Mouse (Mus musculus): ENCODE measurements around the gene Hba-a1. TPM values are rescaled to one million over a fixed set of nuclear protein-coding genes. Genes with fewer than 3 reads are reported as not detected.
A peak's percentile ranks its signal among the peaks of the same experiment; 100 is the strongest.

Gene Hba-a1
- polyA plus RNA-seq, 1 experiment from 2014 or later = 15,213 TPM

DNA sequence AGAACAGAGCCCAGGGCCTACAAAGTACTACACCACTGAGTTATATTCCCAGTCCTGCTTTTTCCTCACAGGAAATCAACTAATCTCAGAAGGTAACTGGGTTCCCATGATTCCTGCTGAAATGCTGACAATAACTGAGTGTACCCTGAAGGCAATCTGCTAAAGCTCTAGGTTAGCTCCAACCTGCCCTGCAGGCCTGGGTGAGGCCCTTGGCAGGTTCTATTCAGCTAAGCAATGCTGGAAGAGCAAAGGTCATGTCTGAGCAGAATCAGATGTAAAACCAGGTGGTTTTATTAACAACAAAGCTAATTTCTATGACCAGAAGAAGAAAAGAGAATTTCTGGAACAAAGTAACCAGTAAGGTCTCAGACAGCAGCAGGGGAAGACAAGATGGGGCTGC is 41.9 kb upstream of the Hba-a1 start:
- H3K4me3 ChIP-seq (ENCODE audit: low read length) = no peak overlapping the region
- no peaks in the 10 kb centered on the region for H3K27me3 ChIP-seq (ENCODE audit: control insufficient read depth, insufficient read depth, low read length)
- no peak overlapping the region for H3K4me2 ChIP-seq (ENCODE audit: low read depth, low read length)
- 0 out of 2 replicates have a peak, but pooled peaks cover 5% of the 10 kb centered on the region for H3K36me3 ChIP-seq (ENCODE audit: control insufficient read depth, insufficient read depth)
- no peaks in the 10 kb centered on the region for H3K9me3 ChIP-seq (replicated peaks; ENCODE audit: control insufficient read depth, low read length)
- H3K27ac ChIP-seq (ENCODE audit: low read length) = no peak overlapping the region
- H3K4me1 ChIP-seq (ENCODE audit: control insufficient read depth, insufficient read depth, low read length) = peaks cover 10% of the 10 kb centered on the region; the same call in 1 of the 2 replicates
- H3K9ac ChIP-seq (ENCODE audit: low read length) = no peak overlapping the region
- no peak for ATAC-seq (replicated peaks; ENCODE audit: extremely low read depth, insufficient read depth, low FRiP score)

DNA sequence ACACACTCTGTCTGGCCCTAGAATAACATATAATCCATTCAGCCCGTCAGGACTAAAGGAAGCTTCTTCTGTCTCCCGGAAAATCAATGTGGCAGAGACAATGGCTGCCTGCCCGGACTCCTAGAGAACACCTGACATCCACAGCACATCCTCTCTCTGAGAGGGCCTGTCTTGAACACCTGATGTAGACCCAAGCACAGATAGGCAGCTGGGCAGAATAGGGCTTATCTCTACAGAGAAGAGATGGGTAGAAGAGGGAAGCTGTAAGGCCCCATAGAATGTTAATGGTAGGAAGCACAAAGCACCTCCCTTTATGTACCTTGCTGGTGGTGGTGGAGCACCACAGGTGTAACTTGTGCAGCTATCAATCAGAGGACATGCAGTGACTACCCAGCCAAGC is 41.1 kb upstream of the Hba-a1 start:
- H3K4me1 ChIP-seq (ENCODE audit: control insufficient read depth, insufficient read depth, low read length) = peaks cover 8% of the 10 kb centered on the region; the same call in 1 of the 2 replicates
- no peak overlapping the region for H3K27ac ChIP-seq (ENCODE audit: low read length)
- H3K27me3 ChIP-seq (ENCODE audit: control insufficient read depth, insufficient read depth, low read length) = no peaks in the 10 kb centered on the region
- no peak overlapping the region for H3K4me2 ChIP-seq (ENCODE audit: low read depth, low read length)
- 81% methylated on average over 3 of the region's 3 CpGs for WGBS
- no peaks in the 10 kb centered on the region for H3K9me3 ChIP-seq (replicated peaks; ENCODE audit: control insufficient read depth, low read length)
- ATAC-seq (replicated peaks; ENCODE audit: extremely low read depth, insufficient read depth, low FRiP score) = no peak
- H3K36me3 ChIP-seq (ENCODE audit: control insufficient read depth, insufficient read depth) = 0 out of 2 replicates have a peak, but pooled peaks cover 5% of the 10 kb centered on the region
- no peak overlapping the region for H3K9ac ChIP-seq (ENCODE audit: low read length)
- H3K4me3 ChIP-seq (ENCODE audit: low read length) = no peak overlapping the region

DNA sequence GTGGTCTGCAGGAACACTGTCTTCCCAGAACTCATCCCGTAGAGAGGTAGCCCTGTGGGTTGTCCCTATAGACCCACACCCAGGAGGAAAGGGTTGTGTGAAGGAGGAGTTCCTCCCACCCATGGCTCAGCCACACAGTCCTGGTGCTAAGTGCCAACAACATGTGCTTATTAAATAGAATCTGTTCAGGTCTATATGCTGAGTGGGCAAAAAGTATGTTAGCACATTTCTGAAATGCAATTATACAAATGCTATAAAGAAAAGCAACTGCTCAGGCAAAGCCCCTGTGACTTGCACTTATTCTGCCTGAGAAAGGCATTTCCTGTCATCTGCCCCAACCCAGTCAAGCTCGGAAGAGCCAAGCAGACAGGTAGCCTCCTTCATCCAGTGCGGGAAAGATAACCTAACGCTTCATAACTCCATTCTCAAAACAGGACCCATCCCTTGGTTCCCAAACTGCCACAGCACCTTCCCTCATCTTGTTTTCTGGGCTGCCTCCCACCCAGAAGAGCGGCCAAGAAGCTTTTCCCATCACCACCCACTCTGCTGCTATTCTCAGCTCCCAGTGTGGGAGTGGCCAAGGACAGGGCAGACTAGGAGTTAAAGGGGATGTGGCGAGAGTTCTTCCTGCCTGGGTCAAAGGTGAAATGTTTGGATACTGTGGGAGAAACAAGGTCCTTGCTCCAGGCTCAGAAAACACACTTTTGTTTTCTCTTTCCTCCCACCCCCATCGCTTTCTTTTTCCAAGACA is 39.9 kb upstream of the Hba-a1 start:
- H3K4me3 ChIP-seq (ENCODE audit: low read length) = no peak overlapping the region
- no peak; the same call in 1 of the 2 replicates for ATAC-seq (replicated peaks; ENCODE audit: extremely low read depth, insufficient read depth, low FRiP score)
- peaks cover 8% of the 10 kb centered on the region; the same call in 1 of the 2 replicates for H3K4me1 ChIP-seq (ENCODE audit: control insufficient read depth, insufficient read depth, low read length)
- H3K9me3 ChIP-seq (replicated peaks; ENCODE audit: control insufficient read depth, low read length) = no peaks in the 10 kb centered on the region
- no peak overlapping the region for H3K9ac ChIP-seq (ENCODE audit: low read length)
- peaks cover 10% of the 10 kb centered on the region; the same call in 1 of the 2 replicates for H3K36me3 ChIP-seq (ENCODE audit: control insufficient read depth, insufficient read depth)
- no peaks in the 10 kb centered on the region for H3K27me3 ChIP-seq (ENCODE audit: control insufficient read depth, insufficient read depth, low read length)
- no peak overlapping the region for H3K4me2 ChIP-seq (ENCODE audit: low read depth, low read length)
- 49% methylated on average over 7 of the region's 7 CpGs for WGBS
- H3K27ac ChIP-seq (ENCODE audit: low read length) = peak overlapping the region; percentile 15; the same call in 1 of the 2 replicates

DNA sequence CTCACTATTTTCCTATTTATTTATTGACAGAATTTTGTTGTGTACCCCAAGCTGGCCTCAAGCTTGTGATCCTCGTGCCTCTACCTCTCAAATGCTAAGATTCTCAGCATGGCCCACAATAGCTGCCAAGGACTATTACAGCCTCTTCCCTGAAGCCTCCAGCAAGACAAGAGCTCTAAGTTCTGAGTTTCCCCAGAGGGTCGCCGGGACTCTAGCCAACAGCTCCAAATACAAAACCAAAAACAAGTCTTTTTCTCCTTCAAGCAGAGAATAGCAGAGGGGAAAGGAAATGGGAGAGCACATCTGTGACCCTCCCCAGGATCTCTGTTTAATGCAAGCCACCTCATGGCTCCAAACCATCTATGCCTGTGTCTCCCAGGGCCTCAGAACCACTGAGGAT is 39.2 kb upstream of the Hba-a1 start:
- Histone ChIP-seq H3K27me3 (ENCODE audit: control insufficient read depth, insufficient read depth, low read length) (no peaks in the 10 kb centered on the region), H3K27ac (ENCODE audit: low read length) (peak overlapping the region; percentile 15), H3K4me1 (ENCODE audit: control insufficient read depth, insufficient read depth, low read length) (peaks cover 8% of the 10 kb centered on the region; the same call in 1 of the 2 replicates), H3K9ac (ENCODE audit: low read length) (no peak overlapping the region), H3K4me3 (ENCODE audit: low read length) (no peak overlapping the region), H3K36me3 (ENCODE audit: control insufficient read depth, insufficient read depth) (peaks cover 10% of the 10 kb centered on the region; the same call in 1 of the 2 replicates), H3K4me2 (ENCODE audit: low read depth, low read length) (no peak overlapping the region), H3K9me3 (replicated peaks; ENCODE audit: control insufficient read depth, low read length) (no peaks in the 10 kb centered on the region)
- 74% methylated on average over 3 of the region's 3 CpGs for WGBS
- ATAC-seq (replicated peaks; ENCODE audit: extremely low read depth, insufficient read depth, low FRiP score) = no peak

DNA sequence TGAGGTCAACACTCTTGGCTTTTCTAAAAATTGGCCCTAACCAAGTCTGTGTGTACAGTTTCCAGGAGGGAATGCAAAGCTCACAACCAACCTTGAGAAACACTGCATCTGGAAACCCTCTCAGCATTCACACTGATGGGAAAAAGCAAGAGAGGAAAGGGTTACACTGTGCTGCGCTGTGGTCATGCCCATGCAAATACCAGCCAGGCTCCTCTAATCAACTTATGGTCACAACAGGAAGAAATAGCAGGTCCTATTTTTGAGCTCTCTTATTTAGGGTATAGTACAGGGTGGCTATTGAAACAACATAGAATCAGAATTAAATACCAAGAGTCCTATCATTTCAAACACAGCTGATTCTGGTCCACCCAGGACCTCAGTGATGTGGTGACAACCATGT is 38.7 kb upstream of the Hba-a1 start:
- H3K9me3 ChIP-seq (replicated peaks; ENCODE audit: control insufficient read depth, low read length) = no peaks in the 10 kb centered on the region
- H3K27me3 ChIP-seq (ENCODE audit: control insufficient read depth, insufficient read depth, low read length) = no peaks in the 10 kb centered on the region
- WGBS = 83% methylated on average over 1 of the region's 1 CpGs
- no peak overlapping the region for H3K4me3 ChIP-seq (ENCODE audit: low read length)
- no peak for ATAC-seq (replicated peaks; ENCODE audit: extremely low read depth, insufficient read depth, low FRiP score)
- H3K27ac ChIP-seq (ENCODE audit: low read length) = peak overlapping the region; percentile 15; the same call in 1 of the 2 replicates
- peaks cover 8% of the 10 kb centered on the region; the same call in 1 of the 2 replicates for H3K4me1 ChIP-seq (ENCODE audit: control insufficient read depth, insufficient read depth, low read length)
- H3K9ac ChIP-seq (ENCODE audit: low read length) = no peak overlapping the region
- no peak overlapping the region for H3K4me2 ChIP-seq (ENCODE audit: low read depth, low read length)
- peaks cover 15% of the 10 kb centered on the region for H3K36me3 ChIP-seq (ENCODE audit: control insufficient read depth, insufficient read depth)

DNA sequence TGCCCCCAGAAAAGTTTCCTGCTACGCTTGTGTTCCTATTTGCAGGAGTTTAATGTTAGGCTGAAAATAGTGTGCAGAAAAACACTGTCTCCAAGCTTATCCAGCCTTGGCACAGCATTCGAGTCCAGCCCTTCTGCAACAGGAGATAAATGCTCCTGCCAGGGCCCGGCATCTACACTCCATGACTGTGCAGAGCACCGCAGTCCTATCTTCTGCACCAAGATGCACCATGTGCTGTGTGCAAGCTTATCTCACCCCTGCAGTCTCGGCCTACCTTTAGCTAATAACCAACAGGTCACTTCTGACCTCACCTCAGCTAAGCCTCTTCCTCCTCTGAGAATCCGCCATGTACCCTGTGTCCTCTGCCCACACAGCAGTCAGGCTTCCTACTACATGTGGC is 37.7 kb upstream of the Hba-a1 start:
- no peak overlapping the region for H3K27ac ChIP-seq (ENCODE audit: low read length)
- no peak for ATAC-seq (replicated peaks; ENCODE audit: extremely low read depth, insufficient read depth, low FRiP score)
- no peak overlapping the region for H3K9ac ChIP-seq (ENCODE audit: low read length)
- no peak overlapping the region for H3K4me3 ChIP-seq (ENCODE audit: low read length)
- no peaks in the 10 kb centered on the region for H3K27me3 ChIP-seq (ENCODE audit: control insufficient read depth, insufficient read depth, low read length)
- 90% methylated on average over 6 of the region's 6 CpGs for WGBS
- H3K36me3 ChIP-seq (ENCODE audit: control insufficient read depth, insufficient read depth) = peaks cover 18% of the 10 kb centered on the region
- H3K9me3 ChIP-seq (replicated peaks; ENCODE audit: control insufficient read depth, low read length) = no peaks in the 10 kb centered on the region
- peaks cover 8% of the 10 kb centered on the region; the same call in 1 of the 2 replicates for H3K4me1 ChIP-seq (ENCODE audit: control insufficient read depth, insufficient read depth, low read length)
- no peak overlapping the region for H3K4me2 ChIP-seq (ENCODE audit: low read depth, low read length)

DNA sequence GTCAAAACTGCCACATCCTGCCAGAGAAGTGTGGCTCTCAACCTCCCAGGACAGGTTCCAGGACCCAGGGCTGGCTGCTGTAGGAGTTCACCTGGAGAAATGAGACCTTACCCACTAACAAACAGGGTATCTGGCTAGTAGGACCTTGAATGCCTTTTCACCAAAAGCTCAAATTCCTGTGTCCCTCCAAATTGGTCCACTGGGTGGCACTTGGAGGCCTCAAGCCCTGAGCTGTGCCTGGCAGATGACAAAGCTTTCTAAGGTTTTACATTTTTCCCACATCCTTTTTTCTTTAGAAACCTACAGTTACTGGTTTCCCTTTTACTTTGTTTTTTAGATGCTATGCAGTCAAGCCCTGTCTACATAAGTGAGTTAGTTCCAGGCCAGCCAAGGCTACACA is 36.2 kb upstream of the Hba-a1 start:
- Histone ChIP-seq H3K4me3 (ENCODE audit: low read length) (no peak overlapping the region), H3K4me2 (ENCODE audit: low read depth, low read length) (no peak overlapping the region), H3K36me3 (ENCODE audit: control insufficient read depth, insufficient read depth) (peaks cover 18% of the 10 kb centered on the region), H3K9me3 (replicated peaks; ENCODE audit: control insufficient read depth, low read length) (no peaks in the 10 kb centered on the region), H3K27ac (ENCODE audit: low read length) (no peak overlapping the region), H3K9ac (ENCODE audit: low read length) (no peak overlapping the region), H3K27me3 (ENCODE audit: control insufficient read depth, insufficient read depth, low read length) (no peaks in the 10 kb centered on the region), H3K4me1 (ENCODE audit: control insufficient read depth, insufficient read depth, low read length) (peaks cover 8% of the 10 kb centered on the region; the same call in 1 of the 2 replicates)
- no peak for ATAC-seq (replicated peaks; ENCODE audit: extremely low read depth, insufficient read depth, low FRiP score)

DNA sequence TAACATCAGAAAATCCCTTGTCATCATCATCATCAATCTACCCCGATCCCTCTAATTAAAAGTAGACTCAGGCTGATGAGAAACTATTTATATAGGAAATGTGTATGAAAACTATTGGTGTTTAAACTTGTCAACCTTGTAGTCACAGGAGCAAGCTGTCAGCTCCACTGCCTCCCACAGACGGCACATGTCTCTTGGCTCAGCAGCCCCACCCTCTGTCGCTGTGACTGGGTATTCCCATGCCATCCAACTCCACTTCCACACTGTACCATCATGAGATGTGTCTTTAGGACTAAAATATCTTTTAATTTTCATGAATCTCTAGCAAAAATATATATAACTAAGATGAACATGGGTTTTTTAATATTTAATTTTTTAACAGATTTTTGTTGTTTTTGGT is 35.0 kb upstream of the Hba-a1 start:
- 80% methylated on average over 3 of the region's 3 CpGs for WGBS
- no peak for ATAC-seq (replicated peaks; ENCODE audit: extremely low read depth, insufficient read depth, low FRiP score)
- Histone ChIP-seq H3K9ac (ENCODE audit: low read length) (no peak overlapping the region), H3K4me1 (ENCODE audit: control insufficient read depth, insufficient read depth, low read length) (peaks cover 7% of the 10 kb centered on the region; the same call in 1 of the 2 replicates), H3K4me2 (ENCODE audit: low read depth, low read length) (no peak overlapping the region), H3K9me3 (replicated peaks; ENCODE audit: control insufficient read depth, low read length) (no peaks in the 10 kb centered on the region), H3K27me3 (ENCODE audit: control insufficient read depth, insufficient read depth, low read length) (no peaks in the 10 kb centered on the region), H3K27ac (ENCODE audit: low read length) (no peak overlapping the region), H3K4me3 (ENCODE audit: low read length) (no peak overlapping the region), H3K36me3 (ENCODE audit: control insufficient read depth, insufficient read depth) (peaks cover 18% of the 10 kb centered on the region)

DNA sequence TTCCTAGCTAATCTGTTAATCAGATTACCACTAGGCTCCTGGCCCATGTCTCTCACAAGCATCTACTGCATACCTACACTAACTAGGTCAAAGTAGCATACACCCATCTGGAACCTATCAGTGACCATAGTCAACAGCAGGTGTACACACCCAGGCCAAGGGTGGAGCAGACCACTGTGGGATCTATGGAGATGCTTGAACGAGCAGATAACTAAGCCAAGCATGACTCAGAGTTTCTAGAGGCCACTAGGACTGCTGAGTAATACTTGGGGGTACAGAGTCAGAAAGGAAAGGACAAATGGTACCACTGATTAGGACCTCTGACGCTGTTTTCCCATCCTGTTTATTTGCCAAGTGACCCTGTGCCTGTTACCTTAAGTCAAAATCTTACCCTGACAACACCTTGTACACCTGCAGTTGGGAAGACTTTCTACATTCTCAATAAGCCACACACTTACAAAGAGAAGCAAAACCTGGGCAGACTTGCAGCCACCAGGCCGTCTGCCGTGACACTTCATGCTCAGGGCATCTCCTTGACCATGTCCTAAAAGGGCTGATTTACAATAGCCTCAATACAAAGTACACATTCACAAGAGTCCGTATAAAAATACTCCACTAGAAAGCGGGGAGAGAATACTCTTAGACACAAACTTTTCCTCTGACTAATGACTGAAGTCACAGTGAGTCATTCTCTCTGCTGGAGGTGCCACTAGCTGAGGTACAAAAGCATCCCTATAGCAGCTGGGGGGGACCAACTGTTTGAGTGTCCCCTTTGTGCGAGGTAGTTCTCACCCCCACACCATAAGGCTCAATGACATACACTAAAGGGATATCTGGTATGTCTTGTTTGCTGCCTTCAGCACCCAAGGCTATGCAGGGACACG is 32.2 kb upstream of the Hba-a1 start:
- Histone ChIP-seq H3K27me3 (ENCODE audit: control insufficient read depth, insufficient read depth, low read length) (no peaks in the 10 kb centered on the region), H3K4me2 (ENCODE audit: low read depth, low read length) (no peak overlapping the region), H3K9me3 (replicated peaks; ENCODE audit: control insufficient read depth, low read length) (no peaks in the 10 kb centered on the region), H3K4me1 (ENCODE audit: control insufficient read depth, insufficient read depth, low read length) (no peaks in the 10 kb centered on the region), H3K9ac (ENCODE audit: low read length) (no peak overlapping the region), H3K27ac (ENCODE audit: low read length) (no peak overlapping the region), H3K36me3 (ENCODE audit: control insufficient read depth, insufficient read depth) (peaks cover 23% of the 10 kb centered on the region), H3K4me3 (ENCODE audit: low read length) (no peak overlapping the region)
- 86% methylated on average over 8 of the region's 8 CpGs for WGBS
- no peak for ATAC-seq (replicated peaks; ENCODE audit: extremely low read depth, insufficient read depth, low FRiP score)

Measured in heart, embryonic 16.5 days (tissue).